Mouse (Mus musculus) spleen, postnatal 14 days (tissue): ENCODE data around the gene Dpp9.
A peak's percentile ranks its signal among the peaks of the same experiment; 100 is the strongest.

Experiments used
- DNase-seq, 2 experiments: peaks; one replicate each; pipeline ENCODE4 v3.0.0; 2021 to 2022; ENCODE audit warnings: low spot score in 2 of 2

Gene Dpp9

DNA sequence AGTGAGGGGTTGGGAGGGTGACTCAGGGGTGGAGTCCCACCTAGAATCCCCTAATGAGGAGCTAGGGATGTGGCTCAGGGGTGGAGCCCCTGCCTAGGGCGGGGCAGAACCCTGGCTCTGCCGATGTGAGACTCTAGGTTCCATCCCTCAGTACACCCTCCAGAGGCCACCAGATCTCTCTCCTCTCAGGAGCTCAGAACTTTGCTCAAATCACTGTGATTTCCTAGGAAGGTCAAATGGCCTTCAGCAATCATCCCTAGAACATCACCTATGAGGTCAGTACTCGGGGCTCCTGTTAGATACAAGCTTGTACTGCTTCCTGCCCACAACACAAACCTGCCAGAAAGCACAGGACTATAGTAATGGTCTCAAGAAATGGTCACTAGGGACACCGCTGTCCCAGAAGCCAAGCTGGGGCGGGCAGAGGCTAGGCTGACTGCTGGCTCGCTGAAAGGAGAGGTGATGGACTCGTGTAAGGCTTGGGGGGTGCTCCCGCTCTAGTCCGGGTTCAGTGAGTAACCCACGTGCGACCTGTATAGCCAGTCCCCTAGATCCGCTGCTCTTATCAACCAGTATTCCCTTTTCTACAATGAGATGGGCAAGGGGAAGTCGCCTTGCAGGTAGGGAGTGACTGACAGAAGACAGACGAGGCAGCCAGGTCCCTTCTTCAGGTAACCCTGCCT lies 35.6 kb downstream of the Dpp9 start:
- DNase-seq = no peak

DNA sequence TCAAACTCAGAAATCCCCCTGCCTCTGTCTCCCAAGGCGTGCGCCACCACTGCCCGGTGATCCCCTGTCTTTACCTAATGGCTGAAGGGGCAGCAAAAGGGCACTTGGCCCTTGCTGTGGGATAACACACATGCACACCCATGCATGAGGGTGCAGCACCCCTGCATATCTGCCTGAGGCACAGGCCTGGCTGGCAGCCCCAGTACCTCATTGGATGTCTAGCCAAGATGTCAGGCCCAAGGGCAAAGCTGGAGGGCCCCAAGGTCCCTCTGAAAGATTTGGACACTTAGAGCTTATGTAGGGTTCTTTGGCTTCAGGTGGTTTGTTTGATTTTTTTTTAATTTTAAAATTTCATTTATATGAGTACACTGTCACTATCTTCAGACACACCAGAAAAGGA lies 43.3 kb downstream of the Dpp9 start:
- DNase-seq = no peak

DNA sequence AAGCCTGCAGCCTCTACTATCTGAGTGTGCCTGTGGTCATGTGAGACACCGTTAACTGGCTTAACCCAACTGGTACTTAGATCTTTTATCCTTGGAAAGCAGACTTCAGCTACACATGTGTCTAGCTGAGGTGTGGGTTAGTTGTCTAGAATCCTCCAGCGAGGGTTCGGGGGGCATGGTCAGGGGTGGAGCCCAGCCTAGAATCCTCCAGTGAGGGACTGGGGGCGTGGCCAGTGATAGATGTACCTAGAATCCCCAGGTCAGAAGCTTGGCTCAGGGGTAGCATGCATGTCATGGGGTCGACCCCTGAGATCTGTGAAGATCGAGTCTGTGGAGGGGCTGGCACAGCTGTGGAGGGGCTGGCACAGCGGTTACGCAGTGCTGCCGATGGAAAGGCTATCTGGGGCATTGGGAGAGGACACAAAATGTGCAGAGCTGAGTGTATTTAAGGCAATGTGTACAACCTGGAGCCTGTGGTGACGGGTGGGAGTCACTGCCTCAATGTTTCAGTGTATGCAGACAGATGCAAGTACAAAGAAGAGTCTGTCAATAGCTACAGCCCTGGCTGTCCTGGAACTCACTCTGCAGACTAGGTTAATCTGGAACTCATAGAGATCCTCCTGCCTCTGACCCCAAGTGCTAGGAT lies 45.2 kb downstream of the Dpp9 start:
- DNase-seq = no peak

DNA sequence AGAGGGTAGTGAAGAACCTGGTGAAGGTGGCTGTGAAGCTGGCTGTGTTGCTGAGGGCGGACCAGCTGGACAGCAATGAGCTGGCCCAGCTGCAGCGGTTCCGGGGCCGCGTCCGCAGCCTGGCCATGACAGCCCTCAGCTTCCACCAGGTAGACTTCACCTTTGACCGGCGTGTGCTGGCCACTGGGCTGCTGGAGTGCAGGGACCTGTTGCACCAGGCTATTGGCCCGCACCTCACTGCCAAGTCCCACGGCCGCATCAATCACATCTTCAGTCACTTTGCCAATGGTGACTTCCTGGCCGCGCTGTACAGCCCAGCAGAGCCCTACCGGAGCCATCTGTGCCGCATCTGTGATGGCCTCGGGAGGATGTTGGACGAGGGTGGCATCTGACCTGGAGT lies 46.8 kb downstream of the Dpp9 start:
- DNase-seq = no peak

DNA sequence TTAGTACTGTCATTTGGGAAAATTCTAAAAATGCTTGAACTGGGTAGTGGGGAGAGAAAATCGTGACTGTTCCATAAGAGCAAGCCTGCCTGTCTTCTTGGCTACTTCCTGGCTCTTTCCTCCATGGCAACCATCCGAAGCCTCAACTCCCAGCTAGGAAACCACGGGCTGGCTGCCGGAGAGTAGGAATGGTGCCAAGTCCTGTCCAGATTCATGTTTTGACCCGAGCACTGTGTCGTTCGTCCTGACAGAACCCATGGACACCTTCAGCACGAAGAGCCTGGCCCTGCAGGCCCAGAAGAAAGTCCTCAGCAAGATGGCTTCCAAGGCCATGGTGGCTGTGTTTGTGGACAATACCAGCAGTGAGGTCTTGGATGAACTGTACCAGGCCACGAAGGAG lies 47.2 kb downstream of the Dpp9 start:
- no peak for DNase-seq

DNA sequence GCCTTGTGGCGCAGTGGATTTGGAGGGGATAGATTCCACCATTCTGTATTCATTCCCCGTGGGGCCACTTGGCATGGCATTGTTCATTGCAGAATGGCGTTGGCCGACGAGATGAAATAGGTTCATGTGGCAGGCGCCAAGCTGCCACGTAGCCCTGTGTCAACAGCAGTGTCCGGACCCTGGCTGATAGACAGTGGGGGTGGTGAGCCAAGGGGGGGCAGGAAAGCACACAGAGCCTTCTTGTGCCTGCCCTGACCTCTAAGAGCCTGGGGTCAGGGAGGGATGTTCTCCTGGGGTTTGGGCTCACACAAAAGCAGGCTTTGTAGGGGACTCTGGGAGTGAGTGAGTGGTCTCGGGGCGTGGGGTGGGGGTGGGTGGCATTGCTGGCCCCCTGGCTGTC lies 48.1 kb downstream of the Dpp9 start:
- no peak for DNase-seq

DNA sequence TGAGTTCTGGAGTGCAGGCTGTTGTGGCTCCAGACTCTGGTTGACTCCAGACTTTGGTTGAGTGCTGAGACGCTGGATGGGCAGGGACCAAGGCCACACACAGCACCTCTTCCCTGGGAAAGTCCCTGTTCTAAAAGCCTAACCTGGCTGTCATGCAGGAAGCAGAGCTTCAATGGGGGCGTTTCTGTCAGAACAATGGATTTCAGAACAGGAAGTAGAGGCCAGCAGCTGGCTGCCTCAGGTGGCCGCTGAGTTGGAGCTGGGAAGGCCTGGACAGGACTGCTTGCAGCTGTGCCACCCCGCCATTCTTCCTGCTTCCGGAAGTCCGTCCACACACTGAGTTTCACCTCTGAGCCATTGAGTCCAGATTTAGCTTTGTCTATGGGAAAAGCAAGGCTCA lies 48.9 kb downstream of the Dpp9 start:
- no peak for DNase-seq

DNA sequence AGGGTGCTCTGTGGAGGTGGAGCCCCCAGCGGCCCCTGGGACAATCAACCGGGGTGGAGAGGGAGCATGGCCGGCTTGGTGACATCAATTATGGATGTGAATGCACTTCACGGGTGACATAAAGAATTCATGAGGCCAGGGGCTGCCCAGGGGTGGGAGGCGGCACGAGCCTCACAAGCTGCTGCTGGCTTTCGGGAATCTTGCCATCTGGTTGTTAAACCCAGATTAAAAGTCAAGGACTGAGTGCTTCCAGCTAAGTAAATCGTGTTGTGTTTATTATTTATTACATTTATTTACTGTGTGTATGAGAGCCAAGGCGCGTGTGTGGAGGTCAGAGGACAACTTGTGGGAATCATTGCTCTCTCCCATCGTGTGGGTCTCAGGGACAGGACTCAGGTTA lies 53.0 kb downstream of the Dpp9 start:
- DNase-seq = no peak

DNA sequence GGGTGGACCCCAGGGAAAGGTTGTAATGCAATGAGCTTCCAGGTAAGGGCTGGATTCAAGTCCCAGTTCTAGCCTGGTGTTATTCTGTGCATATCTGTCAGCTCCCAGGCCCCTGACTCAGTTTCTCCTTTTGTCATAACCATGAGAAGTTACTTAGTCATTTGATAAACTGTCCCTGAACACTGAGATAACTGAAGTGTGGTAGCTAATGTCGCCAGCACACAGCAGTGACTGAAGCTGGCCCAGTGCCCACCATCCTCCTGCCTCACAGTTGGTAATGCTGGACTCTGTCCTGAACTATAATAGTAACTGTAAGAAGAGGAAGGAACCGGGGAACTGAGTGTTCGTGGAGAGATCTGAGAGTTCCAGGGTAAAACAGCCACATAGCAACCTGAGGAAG lies 54.2 kb downstream of the Dpp9 start:
- no peak for DNase-seq

DNA sequence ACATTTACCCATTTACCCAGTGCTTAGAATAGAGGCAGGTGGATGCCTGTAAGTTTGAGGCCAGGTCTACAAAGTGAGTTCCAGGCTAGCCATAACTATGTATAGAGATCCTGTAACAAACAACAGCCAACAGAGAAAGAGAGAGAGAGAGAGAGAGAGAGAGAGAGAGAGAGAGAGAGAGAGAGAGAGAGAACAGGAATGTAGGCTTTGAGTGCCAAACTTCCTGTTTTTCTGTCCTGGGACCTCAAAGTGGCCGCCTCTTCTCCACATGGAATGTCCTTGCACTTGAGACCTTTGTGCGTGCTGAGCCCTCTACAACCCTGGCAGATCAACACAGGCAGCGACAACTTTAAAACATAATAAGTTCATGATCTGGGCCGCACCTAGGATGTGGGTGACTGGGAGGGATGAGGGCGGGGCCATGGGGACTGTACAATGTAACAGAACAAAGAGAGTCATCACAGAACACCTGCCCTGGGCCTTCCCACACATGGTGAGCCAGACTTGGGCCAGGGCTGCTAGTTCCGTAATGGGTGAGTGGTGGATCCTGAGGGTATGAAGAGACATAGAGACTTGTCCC lies 55.1 kb downstream of the Dpp9 start:
- DNase-seq = no peak

DNA sequence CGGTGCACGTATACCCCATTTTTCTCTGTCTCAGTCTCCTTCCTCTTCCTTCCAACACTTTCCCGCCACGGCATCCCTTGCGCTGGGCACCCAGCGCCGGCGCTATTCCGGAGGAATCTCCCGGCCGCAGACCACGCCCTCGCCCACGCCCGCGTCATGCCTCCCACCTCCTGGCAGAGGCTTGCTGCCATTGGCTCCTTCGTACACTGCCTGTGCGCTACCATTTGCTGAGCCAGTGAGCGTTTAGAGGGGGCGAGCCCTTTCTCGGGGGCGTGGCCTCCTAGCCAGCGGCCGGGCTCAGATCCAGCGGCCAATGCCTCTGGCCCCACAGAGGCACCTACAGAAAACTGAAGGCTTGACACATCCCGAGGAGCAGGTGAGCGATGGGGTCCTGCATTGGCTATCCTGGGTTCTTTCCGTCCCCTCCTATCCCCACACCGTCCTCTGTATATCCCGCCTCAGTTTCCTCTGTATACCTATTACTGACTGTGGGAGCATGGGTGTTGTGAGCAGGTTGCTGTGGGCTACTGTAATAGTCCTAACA lies 56.4 kb downstream of the Dpp9 start, which contains the start of gene Tnfaip8l1:
TSS of gene Tnfaip8l1 (plus strand) at position 247 of the 544 bp plus-strand sequence.
- DNase-seq = peak; percentile 73 to 87

DNA sequence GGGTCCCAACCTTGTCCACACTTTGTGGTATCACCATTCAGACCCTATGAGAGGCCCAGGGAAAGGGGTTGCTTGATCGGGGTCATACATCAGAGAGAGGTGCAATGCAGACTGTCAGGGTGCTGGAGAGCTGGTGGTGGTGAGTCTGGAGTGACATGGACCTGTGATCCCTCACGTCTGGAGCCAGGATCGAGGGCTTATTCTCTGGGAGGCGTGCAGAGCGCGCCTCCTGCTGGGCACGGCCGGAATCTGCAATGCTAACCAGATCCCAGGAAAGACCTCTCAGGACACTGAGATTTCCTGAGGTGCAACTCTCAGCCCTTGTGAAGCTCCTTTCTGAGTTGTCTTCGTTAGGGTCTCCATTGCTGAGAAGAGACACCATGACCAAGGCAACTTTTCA lies 59.0 kb downstream of the Dpp9 start:
- no peak for DNase-seq

DNA sequence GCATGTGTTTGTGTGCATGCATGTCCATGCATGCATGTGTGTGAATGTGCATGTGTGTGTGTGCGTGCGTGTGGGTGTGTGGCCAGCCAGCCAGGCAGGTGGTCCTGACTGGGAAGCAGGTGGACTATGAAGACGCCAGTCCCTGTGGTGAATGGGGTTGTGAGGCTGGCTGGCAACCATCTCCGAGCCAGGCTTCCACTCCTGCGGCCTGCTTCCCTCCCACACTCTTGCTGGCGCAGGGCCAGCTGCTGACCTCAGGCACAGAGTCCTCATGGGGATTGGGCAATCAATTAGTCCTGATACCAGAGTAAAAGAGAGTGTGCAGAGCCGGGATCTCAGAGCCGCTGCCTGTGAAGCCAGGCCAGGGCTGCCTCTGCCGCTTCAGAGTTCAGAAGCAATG lies 65.1 kb downstream of the Dpp9 start:
- DNase-seq = no peak

DNA sequence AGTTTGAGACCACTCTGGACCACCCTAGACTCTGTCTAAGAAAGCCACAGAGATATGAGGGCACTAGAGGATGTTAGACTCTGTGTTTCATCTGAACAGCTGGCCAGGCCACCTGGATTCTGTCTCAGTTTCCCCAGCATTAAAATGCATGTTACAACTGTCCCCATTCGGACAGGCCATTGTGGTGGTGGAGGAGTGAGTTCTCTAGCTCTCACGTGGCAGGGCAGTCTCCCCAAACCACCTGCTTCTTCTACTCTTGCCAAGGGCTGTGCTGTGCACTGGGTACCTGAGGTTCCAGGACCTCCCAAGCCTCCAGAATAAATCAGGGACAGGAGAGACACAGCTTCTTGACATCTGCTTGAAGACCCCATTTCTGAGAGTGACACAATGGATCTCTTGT lies 68.8 kb downstream of the Dpp9 start:
- no peak for DNase-seq

DNA sequence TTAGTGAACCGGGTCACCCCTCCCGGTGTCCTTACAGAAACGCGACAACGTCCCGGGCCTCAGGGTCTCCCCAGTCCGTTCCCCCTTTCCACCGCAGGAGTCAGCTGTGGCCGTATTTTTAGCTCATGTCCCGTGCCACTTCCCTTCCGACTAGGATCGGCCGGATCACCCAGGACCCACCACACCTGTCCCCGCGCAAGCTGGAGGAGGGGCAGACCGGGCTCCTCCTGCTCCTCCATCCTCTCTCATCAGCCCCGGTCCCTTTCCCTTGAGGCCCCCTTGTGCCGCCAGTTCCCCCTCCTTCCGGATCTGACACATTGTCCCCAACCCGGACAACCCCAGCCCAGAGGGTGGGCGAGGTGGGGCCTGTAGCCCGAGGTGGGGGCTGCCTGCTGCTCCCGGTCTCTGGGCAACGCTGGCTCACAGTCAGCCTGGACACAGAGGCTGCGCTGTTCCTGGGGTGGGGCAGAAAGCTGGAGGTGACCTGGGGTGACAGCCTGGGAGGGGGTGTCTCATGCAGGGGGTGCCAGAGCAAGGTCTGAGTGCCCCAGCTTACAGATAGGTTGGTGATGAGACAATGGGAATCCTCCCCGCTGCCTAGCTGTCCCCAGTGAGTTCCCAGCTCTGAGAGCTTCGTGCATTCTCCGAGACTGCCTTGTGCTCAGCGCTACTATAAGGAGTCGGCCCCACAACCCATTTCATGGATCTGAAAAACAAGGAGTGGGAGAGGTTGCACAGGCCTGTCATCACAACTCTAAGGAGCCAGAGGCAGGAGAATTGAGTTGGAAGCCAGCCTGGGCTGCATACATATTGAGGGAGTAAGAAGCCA lies 69.7 kb downstream of the Dpp9 start:
- no peak for DNase-seq

DNA sequence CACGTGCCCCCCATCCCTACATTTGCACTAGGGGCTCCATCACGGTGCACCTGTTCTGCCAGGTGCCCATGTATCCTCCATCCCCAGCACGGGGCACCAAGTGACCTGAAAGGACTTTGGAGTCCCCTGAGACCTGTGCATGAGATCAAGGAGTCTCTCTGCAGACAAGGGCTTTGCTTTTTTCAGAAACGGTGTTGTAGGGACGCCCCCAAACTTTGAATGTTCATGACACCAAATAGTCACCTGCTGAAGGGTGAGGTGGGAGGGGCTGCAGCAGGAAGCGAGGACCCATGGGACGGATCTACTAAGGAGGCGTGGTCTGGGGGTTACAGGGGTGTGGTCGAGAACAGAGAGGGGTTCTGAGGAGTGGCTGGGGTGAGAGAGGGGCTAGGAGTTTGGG lies 70.4 kb downstream of the Dpp9 start:
- DNase-seq = no peak

DNA sequence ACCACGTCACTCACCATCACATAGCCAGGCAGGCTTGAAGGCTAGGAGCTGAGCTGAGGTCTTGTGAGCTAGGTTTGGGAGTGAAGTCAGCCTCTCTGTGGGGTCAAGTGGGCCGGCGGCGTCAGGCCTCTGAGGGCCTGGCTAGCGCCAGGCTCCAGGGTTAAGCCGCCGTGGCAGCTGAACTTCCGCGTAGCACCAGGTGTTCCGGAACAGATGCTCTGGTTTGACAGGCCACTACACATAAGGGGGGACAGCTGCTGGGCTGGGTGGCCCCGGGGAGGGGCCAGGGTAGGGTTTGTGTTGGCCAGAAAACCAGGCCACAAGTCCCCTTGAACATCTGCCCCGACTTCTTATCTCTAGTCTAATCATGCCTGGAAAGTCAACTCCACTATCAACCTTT lies 71.3 kb downstream of the Dpp9 start:
- DNase-seq = no peak

DNA sequence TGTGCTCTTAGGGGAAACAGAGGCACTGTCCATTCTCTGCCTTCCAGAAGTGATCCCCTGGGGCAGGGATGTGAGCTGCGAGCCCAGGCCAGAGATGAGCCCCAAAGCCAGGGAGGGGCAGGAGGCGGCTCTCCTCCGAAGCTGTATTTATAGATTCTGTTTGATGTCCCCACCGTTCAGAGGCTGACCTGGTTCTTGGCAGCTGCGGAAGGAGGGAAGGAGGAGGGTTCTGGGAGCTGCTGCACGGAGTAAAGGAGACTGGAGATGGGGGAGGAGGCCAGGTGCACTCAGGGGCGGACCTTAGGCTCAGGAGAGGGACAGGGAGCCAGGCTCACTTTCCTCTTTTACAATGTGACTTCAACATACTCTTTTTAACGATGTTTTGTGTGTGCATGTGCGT lies 72.6 kb downstream of the Dpp9 start:
- no peak for DNase-seq

DNA sequence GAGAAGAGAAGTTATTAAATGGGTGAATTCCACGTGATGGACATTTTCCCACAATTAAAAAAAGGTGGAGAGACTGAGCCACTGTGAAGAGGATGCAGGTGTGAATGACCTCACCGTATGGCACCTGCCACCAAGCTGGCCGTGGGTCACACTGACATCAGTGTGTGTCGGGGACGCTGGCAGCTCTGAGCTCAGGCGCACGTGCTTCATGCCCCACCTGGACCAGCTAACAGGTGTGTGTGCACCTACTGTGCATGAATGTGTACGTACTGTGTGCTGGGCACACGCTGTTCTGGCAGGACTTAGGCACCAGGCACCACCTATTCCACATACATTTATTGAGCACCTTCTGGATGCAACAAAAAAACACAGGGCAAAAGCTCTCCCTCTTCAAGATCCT lies 74.2 kb downstream of the Dpp9 start:
- no peak for DNase-seq

DNA sequence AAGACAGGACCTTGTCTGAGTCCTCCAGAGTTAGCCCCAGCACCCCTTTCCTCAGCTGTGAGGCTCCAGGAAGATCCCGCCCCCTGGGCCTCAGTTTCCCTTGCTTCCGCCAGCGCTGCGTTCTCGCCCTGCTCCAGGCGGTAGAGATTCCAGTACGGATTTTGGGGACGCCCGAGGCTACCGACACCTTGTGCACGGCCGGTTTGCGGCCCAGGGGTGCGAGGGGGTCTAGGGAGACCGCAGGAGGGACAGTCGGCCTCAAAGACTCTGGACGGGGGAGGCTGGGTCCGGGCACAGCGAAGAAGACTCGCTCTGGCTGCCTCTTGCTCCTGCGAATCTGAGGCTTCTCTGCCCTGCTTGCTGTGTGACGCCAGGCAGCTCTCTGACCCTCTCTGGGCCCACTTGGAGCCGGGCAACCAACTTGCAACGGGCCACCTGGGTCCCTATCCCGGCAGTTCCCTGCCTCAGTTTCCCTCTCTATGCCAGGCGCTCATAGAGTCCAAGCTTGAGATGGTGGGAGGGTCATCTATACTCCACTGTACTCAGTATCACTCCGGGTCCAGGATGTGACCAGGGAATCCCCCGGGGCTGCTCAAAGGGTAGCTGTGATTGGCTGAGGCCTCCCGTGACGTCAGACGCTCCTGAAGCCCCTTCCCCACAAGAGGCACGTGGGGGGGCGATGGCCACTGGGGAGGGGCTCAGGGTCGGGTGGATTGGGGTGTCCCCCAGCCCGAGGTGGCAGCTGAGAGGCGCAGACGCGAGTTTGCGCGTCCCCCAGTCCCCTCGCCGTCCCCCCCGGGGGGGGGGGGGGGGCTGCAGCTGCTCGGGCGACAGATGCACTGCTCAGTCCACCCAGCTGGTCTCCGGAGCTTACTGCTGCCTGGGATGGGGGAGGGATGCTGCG lies 76.8 kb downstream of the Dpp9 start:
- no peak for DNase-seq
